Mouse (Mus musculus): ENCODE measurements at regions not wholly inside any gene's neighbourhood (a gene's known extent, or its start where the extent isn't known, plus 50 kb on each side); places are given as distances from the start of the nearest gene placed in this dataset.
"Not testable (repeated sequence)": the region's sequence is repeated elsewhere in the genome, so short reads cannot be mapped to it uniquely, and the experiment has no call there.

DNA sequence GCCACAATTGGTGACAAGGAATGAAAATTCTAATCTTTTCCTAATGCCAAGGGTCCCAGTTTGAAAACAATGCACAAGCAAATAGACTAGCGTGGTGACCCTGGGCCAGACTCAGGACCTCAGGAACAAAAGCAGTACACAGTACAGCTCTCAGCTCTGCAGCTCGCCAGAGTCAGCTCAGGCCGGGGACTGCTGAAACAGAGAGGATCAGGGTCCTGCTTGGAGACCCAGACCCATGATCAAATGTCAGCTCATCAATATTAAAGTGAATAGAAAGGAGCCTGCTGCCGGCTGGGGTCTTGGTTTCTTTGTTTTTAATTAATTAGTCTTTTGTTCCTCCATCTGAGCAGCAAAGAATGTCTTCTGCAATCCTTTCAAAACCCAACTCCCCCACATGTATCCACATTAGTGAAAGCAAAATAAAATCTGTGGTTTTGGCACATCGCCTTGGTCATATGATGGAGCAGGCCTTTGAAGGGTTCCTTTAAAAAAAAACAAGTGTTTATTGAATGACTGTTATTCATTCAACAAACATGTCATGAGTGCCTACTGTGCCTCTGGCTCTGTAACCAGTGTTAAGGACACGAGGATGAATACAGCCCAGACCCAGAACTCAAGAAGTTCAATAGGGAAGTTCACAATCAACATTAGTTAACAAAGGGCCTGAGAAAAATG lies 154.4 kb downstream of the Nuak1 start:
- ATAC-seq (replicated peaks; ENCODE audit: poor library complexity) = no peak

DNA sequence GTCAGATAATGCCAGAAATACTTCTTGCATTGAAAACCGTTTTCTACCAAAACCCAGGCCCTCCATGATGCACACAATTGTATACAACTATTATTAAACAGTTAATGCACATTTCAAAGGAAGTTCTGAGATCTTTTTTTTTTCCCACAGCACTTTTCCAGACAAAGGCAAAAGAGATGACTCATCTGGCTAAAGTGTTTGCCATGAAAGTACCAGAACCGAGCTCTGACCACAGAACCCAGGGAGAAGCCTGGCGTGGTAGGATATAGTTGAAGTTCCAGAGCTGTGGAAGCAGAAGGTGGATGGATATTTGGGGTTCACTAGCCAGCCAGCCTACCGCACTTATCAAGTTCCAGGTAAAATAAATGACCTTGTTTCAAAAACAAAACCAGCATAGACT lies 146.0 kb downstream of the Nuak1 start:
- ATAC-seq (replicated peaks; ENCODE audit: poor library complexity) = no peak

- ATAC-seq (replicated peaks; ENCODE audit: poor library complexity) = no peak
Measured at GRCm38 (mm10) chr10:84296168-84296567, 144.2 kb downstream of the Nuak1 start.

GRCm38 (mm10) chr10:84301561-84301960 lies 138.8 kb downstream of the Nuak1 start:
- no peak for ATAC-seq (replicated peaks; ENCODE audit: poor library complexity)

- ATAC-seq (replicated peaks; ENCODE audit: poor library complexity) = no peak
Measured at GRCm38 (mm10) chr10:84302821-84303520, 137.4 kb downstream of the Nuak1 start.

- ATAC-seq (replicated peaks; ENCODE audit: poor library complexity) = not testable (repeated sequence)
Measured at GRCm38 (mm10) chr10:84308746-84309145, 131.7 kb downstream of the Nuak1 start.

DNA sequence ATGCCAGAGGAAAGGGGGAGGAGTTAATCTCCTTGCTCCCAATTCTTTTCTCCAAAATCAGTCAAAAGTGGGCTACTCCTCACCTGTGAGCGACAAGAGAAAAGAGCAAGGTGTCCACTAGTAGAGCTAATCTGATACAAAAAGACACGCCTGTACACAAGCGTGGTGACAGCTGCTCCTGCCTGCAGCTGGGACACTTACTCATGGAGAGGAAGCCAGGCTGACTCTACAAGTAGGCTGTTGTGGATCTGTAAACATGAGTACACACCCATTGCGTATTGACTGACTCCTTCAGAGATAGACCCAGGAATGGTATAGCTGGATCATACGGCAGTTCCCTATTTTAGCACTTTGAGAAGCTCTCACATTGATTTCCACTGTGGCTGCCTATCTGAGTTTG lies 129.7 kb downstream of the Nuak1 start:
- ATAC-seq (replicated peaks; ENCODE audit: poor library complexity) = no peak

GRCm38 (mm10) chr10:84312656-84313055 lies 127.7 kb downstream of the Nuak1 start:
- no peak for ATAC-seq (replicated peaks; ENCODE audit: poor library complexity)

DNA sequence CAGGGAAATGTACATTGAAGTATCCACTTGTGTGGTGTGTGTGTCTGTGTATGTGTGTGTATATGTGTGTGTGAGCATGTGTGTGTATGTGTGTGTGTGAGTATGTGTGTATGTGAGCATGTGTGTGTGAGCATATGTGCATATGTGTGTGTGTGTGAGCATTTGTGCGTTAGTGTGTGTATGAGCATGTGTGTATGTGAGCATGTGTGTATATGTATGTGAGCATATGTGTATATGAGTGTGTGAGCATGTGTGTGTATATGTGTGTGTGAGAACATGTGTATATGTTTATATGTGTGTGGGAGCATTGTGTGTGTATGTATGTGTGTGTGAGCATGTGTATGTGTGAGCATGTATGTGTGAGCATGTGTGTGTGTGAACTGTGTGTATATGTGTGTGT lies 123.5 kb downstream of the Nuak1 start:
- no peak for ATAC-seq (replicated peaks; ENCODE audit: poor library complexity)

DNA sequence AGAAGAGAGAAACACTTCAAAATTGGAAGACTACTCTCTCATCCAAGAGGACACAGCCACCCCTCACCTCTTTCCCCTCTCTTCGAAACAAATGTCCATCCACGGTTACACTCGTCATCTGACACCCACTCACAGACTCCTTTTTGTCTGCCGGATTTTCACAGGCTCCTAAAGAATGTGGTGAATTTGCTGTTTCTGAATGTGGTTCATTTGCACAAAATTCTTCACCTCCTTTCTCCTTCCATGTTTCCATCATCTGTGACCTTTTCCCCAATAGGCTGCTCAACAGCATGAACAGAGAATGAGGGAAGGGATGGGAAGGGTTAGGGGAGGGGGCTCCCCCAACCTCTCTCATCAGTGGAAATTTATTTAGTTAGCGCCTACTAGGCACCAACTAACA lies 122.4 kb downstream of the Nuak1 start:
- ATAC-seq (replicated peaks; ENCODE audit: poor library complexity) = no peak
